Mouse (Mus musculus) erythroid progenitor cell, adult 5-6 weeks (primary cell): Measurements from ENCODE around the gene Cabp1. TPM values are rescaled to one million over a fixed set of nuclear protein-coding genes. Genes with fewer than 3 reads are reported as not detected.

ENCODE experiments used
- ATAC-seq: replicated peaks from 2 replicates; pipeline ENCODE4 v1.8.0; 2016; ENCODE audit warnings: moderate number of reproducible peaks, mild to moderate bottlenecking, moderate TSS enrichment, inconsistent platforms; ENCODE audit not compliant: poor library complexity, low FRiP score, severe bottlenecking
- total RNA-seq, 2 experiments: library from RNA; stranded (forward) in 1 of 2; stranded (reverse) in 1 of 2; fragments of 150-400 nt in 1 of 2; fragments of 186-747, 209-891 nt in 1 of 2; gene quantifications; 2 replicates each; pipeline versions ENCODE4 v1.2.3 to v1.2.4; 2015 to 2017; ENCODE audit warnings: low replicate concordance in 2 of 2

Gene Cabp1
- total RNA-seq (2015; ENCODE audit: low replicate concordance) = not detected in 2 replicates
- not detected in 2 replicates for total RNA-seq (2017; ENCODE audit: low replicate concordance)

GRCm38 (mm10) chr5:115193669-115194625 lies at the start of gene Cabp1:
Cabp1 (minus strand) TSS chr5:115194381.
- no peak for ATAC-seq

GRCm38 (mm10) chr5:115240191-115240590 lies 46.0 kb upstream of the Cabp1 start:
- ATAC-seq = no peak

- ATAC-seq = no peak
Measured at GRCm38 (mm10) chr5:115238729-115239195, 44.6 kb upstream of the Cabp1 start.

- peak; percentile 91 for ATAC-seq
Measured at GRCm38 (mm10) chr5:115237803-115238728, 43.9 kb upstream of the Cabp1 start.

GRCm38 (mm10) chr5:115235786-115236263 lies 41.6 kb upstream of the Cabp1 start, which contains the start of gene Pop5:
Pop5 (plus strand) TSS chr5:115235836.
- peak; percentile 81 for ATAC-seq

GRCm38 (mm10) chr5:115235323-115235771 lies 41.2 kb upstream of the Cabp1 start:
- 0 out of 2 replicates have a peak, but pooled peaks have one; percentile 4 for ATAC-seq

- no peak for ATAC-seq
Measured at GRCm38 (mm10) chr5:115234519-115234918, 40.3 kb upstream of the Cabp1 start.

- no peak for ATAC-seq
Measured at GRCm38 (mm10) chr5:115233031-115233780, 39.0 kb upstream of the Cabp1 start.

GRCm38 (mm10) chr5:115232516-115232915 lies 38.3 kb upstream of the Cabp1 start:
- no peak for ATAC-seq

GRCm38 (mm10) chr5:115231552-115232120 lies 37.5 kb upstream of the Cabp1 start:
- no peak for ATAC-seq

GRCm38 (mm10) chr5:115230830-115231551 lies 36.8 kb upstream of the Cabp1 start:
- no peak for ATAC-seq

GRCm38 (mm10) chr5:115222485-115222884 lies 28.3 kb upstream of the Cabp1 start:
- no peak for ATAC-seq

- ATAC-seq = no peak
Measured at GRCm38 (mm10) chr5:115220931-115221640, 26.9 kb upstream of the Cabp1 start.

- 0 out of 2 replicates have a peak, but pooled peaks have one; percentile 53 for ATAC-seq
Measured at GRCm38 (mm10) chr5:115217998-115218397, 23.8 kb upstream of the Cabp1 start.

- ATAC-seq = no peak
Measured at GRCm38 (mm10) chr5:115215273-115216185, 21.3 kb upstream of the Cabp1 start.

GRCm38 (mm10) chr5:115214864-115215263 lies 20.7 kb upstream of the Cabp1 start:
- ATAC-seq = no peak
